Mouse (Mus musculus) lung, embryonic 14.5 days (tissue): ENCODE data around the gene Trrap. TPM values are rescaled to one million over a fixed set of nuclear protein-coding genes. Genes with fewer than 3 reads are reported as not detected.

ENCODE experiments used
- ATAC-seq: fragments of 200-750 bp; cut with Nextera tagmentation; 2 replicates; pipeline ENCODE4 v1.8.0; 2017; ENCODE audit warnings: mild to moderate bottlenecking, moderate TSS enrichment, moderate library complexity; ENCODE audit not compliant: insufficient read depth
- DNase-seq: peaks from one replicate; pipeline ENCODE4 v3.0.0-alpha.2; 2015
- H3K27ac ChIP-seq: fragments of 300-500 bp; sonication (generic); 2 replicates; pipeline ENCODE4 v1.5.1; 2014; ENCODE audit warnings: low read depth, mild to moderate bottlenecking, moderate library complexity
- H3K27me3 ChIP-seq: fragments of 300-500 bp; sonication (generic); 2 replicates; pipeline ENCODE4 v1.6.1; 2014; ENCODE audit warnings: low read length, control low read depth; ENCODE audit not compliant: insufficient read depth
- H3K36me3 ChIP-seq: fragments of 300-500 bp; sonication (generic); 2 replicates; pipeline ENCODE4 v1.6.1; 2014; ENCODE audit warnings: control low read depth; ENCODE audit not compliant: insufficient read depth
- H3K4me1 ChIP-seq: fragments of 300-500 bp; sonication (generic); 2 replicates; pipeline ENCODE4 v1.6.1; 2014; ENCODE audit warnings: antibody characterized with exemption, control low read depth; ENCODE audit not compliant: insufficient read depth
- H3K4me2 ChIP-seq: fragments of 300-500 bp; sonication (generic); 2 replicates; pipeline ENCODE4 v1.6.1; 2014; ENCODE audit warnings: mild to moderate bottlenecking
- H3K4me3 ChIP-seq: fragments of 300-500 bp; sonication (generic); 2 replicates; pipeline ENCODE4 v1.5.1; 2014; ENCODE audit warnings: low read depth, low read length
- H3K9ac ChIP-seq: fragments of 300-500 bp; sonication (generic); 2 replicates; pipeline ENCODE4 v1.6.1; 2014
- H3K9me3 ChIP-seq: fragments of 300-500 bp; sonication (generic); 2 replicates; pipeline ENCODE4 v1.6.1; 2016; ENCODE audit warnings: low read depth, low read length, control low read depth
- CTCF ChIP-seq: IDR thresholded peaks from 2 replicates; pipeline ENCODE4 v1.5.1; 2016; ENCODE audit warnings: antibody characterized with exemption, low read depth
- WGBS: fragments of 180-500 bp; shearing (Covaris S2); extraction: QIAGEN DNeasy Blood & Tissue Kit; methylation state at CpG from one replicate; pipeline ENCODE4 v1.1.7; 2014; 5-methylcytosine and 5-hydroxymethylcytosine counted together
- microRNA-seq: library from miRNA; unstranded; fragments of <30 nt; microRNA quantifications from one replicate; pipeline ENCODE4, GENCODE M21; 2016; ENCODE audit warnings: borderline number of aligned reads
- polyA plus RNA-seq: library from polyadenylated mRNA; unstranded; fragments of >200 nt; fragmentation: Nextera tagmentation; extraction: Ambion mirVana; gene quantifications from 2 replicates; pipeline ENCODE4 v1.2.1, GENCODE M21; 2014

The Trrap gene
- polyA plus RNA-seq, 1 experiment from 2014 or later, result 97.4 TPM

- Histone ChIP-seq H3K36me3 (peaks cover 34% of the 10 kb centered on the region; the same call in 1 of the 2 replicates), H3K9me3 (no peaks in the 10 kb centered on the region), H3K4me3 (no peak overlapping the region), H3K27ac (no peak overlapping the region; the same call in 1 of the 2 replicates), H3K9ac (no peak overlapping the region), H3K4me2 (no peak overlapping the region), H3K27me3 (no peaks in the 10 kb centered on the region), H3K4me1 (no peaks in the 10 kb centered on the region)
- TF ChIP-seq CTCF, result no peak
- no peak for ATAC-seq
- DNase-seq, result no peak
- WGBS, result 76% methylated on average over 10 of the region's 10 CpGs
Observed at GRCm38 (mm10) chr5:144901791-144902190, 134.3 kb downstream of the Trrap start.

- no peaks in the 10 kb centered on the region for H3K4me1 ChIP-seq
- H3K4me2 ChIP-seq, result no peak overlapping the region
- no peak for TF ChIP-seq CTCF
- no peak overlapping the region for H3K4me3 ChIP-seq
- WGBS, result 58% methylated on average over 12 of the region's 12 CpGs
- ATAC-seq (no peak), DNase-seq (no peak)
- H3K27me3 ChIP-seq, result no peaks in the 10 kb centered on the region
- H3K27ac ChIP-seq, result no peak overlapping the region
- H3K36me3 ChIP-seq, result peaks cover 13% of the 10 kb centered on the region; the same call in 1 of the 2 replicates
- H3K9me3 ChIP-seq, result no peaks in the 10 kb centered on the region
- H3K9ac ChIP-seq, result no peak overlapping the region
Observed at GRCm38 (mm10) chr5:144904356-144905134, 137.0 kb downstream of the Trrap start.

DNA sequence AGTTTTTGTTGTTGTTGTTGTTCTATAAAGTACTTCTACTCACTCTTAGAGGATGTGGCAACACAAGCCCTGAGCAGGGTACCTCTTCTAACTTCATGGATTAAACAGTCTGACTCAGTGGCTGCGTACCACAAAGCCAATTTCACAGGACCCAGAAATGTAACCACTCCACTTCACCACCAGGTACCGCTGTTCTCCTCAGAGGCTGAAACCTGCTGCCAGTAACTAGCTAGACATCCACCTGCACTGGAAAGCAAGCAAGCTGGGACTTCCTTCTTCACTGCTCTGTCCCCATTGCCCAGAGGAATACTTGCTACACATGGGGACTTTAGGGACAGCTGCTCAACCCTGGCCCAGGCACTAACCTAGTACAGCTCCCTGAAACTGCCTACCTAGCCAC, 140.1 kb downstream of the Trrap start:
- ATAC-seq (no peak), DNase-seq (no peak)
- Histone ChIP-seq H3K27me3 (no peaks in the 10 kb centered on the region), H3K4me1 (0 out of 2 replicates have a peak, but pooled peaks cover 4% of the 10 kb centered on the region), H3K4me2 (no peak overlapping the region), H3K9me3 (no peaks in the 10 kb centered on the region), H3K36me3 (0 out of 2 replicates have a peak, but pooled peaks cover 2% of the 10 kb centered on the region), H3K9ac (no peak overlapping the region), H3K27ac (no peak overlapping the region), H3K4me3 (no peak overlapping the region)
- peak; percentile 57 for TF ChIP-seq CTCF
- 58% methylated on average over 2 of the region's 2 CpGs for WGBS

Small RNA genes lying within 50 kb of the gene (microRNA-seq; reads per million reads assigned to microRNA genes)
- not detected for gene Mir7039

Other genes with a start within 250 kb of the Trrap start
- 0.47 and 0.74 TPM in 2 replicates for gene Nptx2, start 221.8 kb upstream of the Trrap start, polyA plus RNA-seq
- 0.12 and 0.24 TPM in 2 replicates for gene Tmem130, start 5.9 kb upstream of the Trrap start, polyA plus RNA-seq
- gene Smurf1, start 198.1 kb downstream of the Trrap start, polyA plus RNA-seq, result 27.0 and 28.3 TPM in 2 replicates